Mouse (Mus musculus): ENCODE measurements around the gene Pgbd1.

DNA sequence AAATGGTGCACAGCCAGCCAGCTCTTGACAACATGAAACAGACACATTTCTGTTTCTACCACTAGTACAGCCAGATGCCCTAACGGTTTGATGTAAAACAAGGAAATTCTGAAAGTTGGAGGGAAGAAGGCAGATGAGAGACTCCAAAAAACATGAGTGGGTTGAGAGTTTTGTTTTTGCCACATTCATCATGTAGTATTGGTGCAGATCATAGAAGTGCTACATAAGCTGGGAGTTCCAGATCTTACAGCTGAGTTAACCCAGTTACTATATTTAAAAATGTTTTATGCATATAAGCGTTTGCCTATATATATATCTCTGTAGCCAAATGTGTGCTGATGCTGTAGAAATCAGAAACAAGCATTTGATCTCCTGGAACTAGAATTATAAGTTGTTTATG lies 68.2 kb downstream of the Pgbd1 start:
- TF ChIP-seq CTCF (IDR thresholded peaks at IDR 0.05; ENCODE audit: low read depth) (no peak), EP300 (IDR thresholded peaks at IDR 0.05; ENCODE audit: low read depth) (no peak)
